Mouse (Mus musculus): ENCODE data around the gene Olfr1312. TPM values are rescaled to one million over a fixed set of nuclear protein-coding genes. Genes with fewer than 3 reads are reported as not detected.
"Not testable (repeated sequence)": the region's sequence is repeated elsewhere in the genome, so short reads cannot be mapped to it uniquely, and the experiment has no call there.

Olfr1312 gene
- total RNA-seq (2021) = not detected
- long read RNA-seq, experiment 1 = 0 reads
- long read RNA-seq, experiment 2 = 0 reads

- intact Hi-C loops (cut with DNase I) = no loop called here
- no peak for DNase-seq (ENCODE audit: low spot score in 2 of 2)
Observed at GRCm38 (mm10) chr2:112050138-112050537, at the start of gene Olfr1312. Olfr1312 (minus strand) TSS chr2:112050238.

- intact Hi-C loops (cut with DNase I) = no loop called here
- no peak for DNase-seq (ENCODE audit: low spot score in 2 of 2)
Observed at GRCm38 (mm10) chr2:112096681-112097080, 46.6 kb upstream of the Olfr1312 start, which contains the start of gene Olfr1314. Olfr1314 (minus strand) TSS chr2:112096781.

GRCm38 (mm10) chr2:112077743-112078142, 27.7 kb upstream of the Olfr1312 start, which contains the start of gene Olfr1313:
Olfr1313 (minus strand) TSS chr2:112077843.
- intact Hi-C loops (cut with DNase I) = no loop called here
- no peak for DNase-seq (ENCODE audit: low spot score in 2 of 2)

- DNase-seq (ENCODE audit: low spot score in 2 of 2); intact Hi-C loops (cut with DNase I): not testable (repeated sequence)
Observed at GRCm38 (mm10) chr2:112026971-112027370, 23.1 kb downstream of the Olfr1312 start.

- intact Hi-C loops (cut with DNase I) = no loop called here
- DNase-seq (ENCODE audit: low spot score in 2 of 2) = no peak
Observed at GRCm38 (mm10) chr2:112024312-112024711, 25.7 kb downstream of the Olfr1312 start, which contains the start of gene Olfr1311. Olfr1311 (minus strand) TSS chr2:112024412.

GRCm38 (mm10) chr2:112014900-112015299, 35.1 kb downstream of the Olfr1312 start:
- intact Hi-C loops (cut with DNase I) = no loop called here
- DNase-seq (ENCODE audit: low spot score in 2 of 2) = no peak

GRCm38 (mm10) chr2:112012608-112013007, 37.4 kb downstream of the Olfr1312 start, which contains the start of gene Olfr1310:
Olfr1310 (minus strand) TSS chr2:112012708.
- DNase-seq (ENCODE audit: low spot score in 2 of 2) = no peak
- intact Hi-C loops (cut with DNase I) = no loop called here

- DNase-seq (ENCODE audit: low spot score in 2 of 2) = no peak
- intact Hi-C loops (cut with DNase I) = no loop called here
Observed at GRCm38 (mm10) chr2:111990181-111990580, 59.9 kb downstream of the Olfr1312 start, which contains the start of gene Olfr1309. Olfr1309 (minus strand) TSS chr2:111990281.

Other genes starting within 250 kb of the Olfr1312 start
- not detected for gene Olfr1303, start 229.9 kb downstream of the Olfr1312 start, total RNA-seq (2021)
- not detected for gene Olfr1305, start 173.1 kb downstream of the Olfr1312 start, total RNA-seq (2021)
- gene Olfr1306, start 134.0 kb downstream of the Olfr1312 start, total RNA-seq (2021) = not detected
- gene Olfr1307, start 100.8 kb downstream of the Olfr1312 start, total RNA-seq (2021) = under 1 TPM; 0.04 to 0.07 TPM
- not detected for gene Olfr1308, start 85.3 kb downstream of the Olfr1312 start, total RNA-seq (2021)
- gene Olfr1309, start 60.0 kb downstream of the Olfr1312 start, total RNA-seq (2021) = not detected
- gene Olfr1310, start 37.5 kb downstream of the Olfr1312 start, total RNA-seq (2021) = not detected
- gene Olfr1311, start 25.8 kb downstream of the Olfr1312 start, total RNA-seq (2021) = not detected
- gene Olfr1313, start 27.6 kb upstream of the Olfr1312 start, total RNA-seq (2021) = not detected
- not detected for gene Olfr1314, start 46.5 kb upstream of the Olfr1312 start, total RNA-seq (2021)
- not detected for gene Olfr1315-ps1, start 65.2 kb upstream of the Olfr1312 start, total RNA-seq (2021)
- gene Olfr1316, start 84.7 kb upstream of the Olfr1312 start, total RNA-seq (2021) = not detected
- gene Olfr1317, start 90.1 kb upstream of the Olfr1312 start, total RNA-seq (2021) = not detected
- not detected for gene Olfr1318, start 104.0 kb upstream of the Olfr1312 start, total RNA-seq (2021)
- 100 to 1,000 TPM; 121 to 122 TPM for gene Lpcat4, start 189.2 kb upstream of the Olfr1312 start, total RNA-seq (2021)
- not detected for gene Nutm1, start 209.1 kb upstream of the Olfr1312 start, total RNA-seq (2021)
- 10 to 100 TPM; 70.2 to 71.9 TPM for gene Nop10, start 211.7 kb upstream of the Olfr1312 start, total RNA-seq (2021)
- gene Slc12a6, start 215.6 kb upstream of the Olfr1312 start, total RNA-seq (2021) = 100 to 1,000 TPM; 114 to 125 TPM
- gene Gm21985, start 216.1 kb upstream of the Olfr1312 start, total RNA-seq (2021) = 1 to 10 TPM; 1.8 to 3.2 TPM